Mouse (Mus musculus) spleen, adult 2 months (tissue): ENCODE data around the gene Smoc1.

Source experiments
- CTCF ChIP-seq: fragments of 200-500 bp; IDR thresholded peaks from 2 replicates; pipeline ENCODE4 v1.5.1; 2011; ENCODE audit warnings: mild to moderate bottlenecking, inconsistent platforms; ENCODE audit not compliant: insufficient read depth, insufficient read length, insufficient replicate concordance; ENCODE audit errors: extremely low read depth
- POLR2A ChIP-seq: fragments of 200-500 bp; IDR thresholded peaks from 2 replicates; pipeline ENCODE4 v1.6.1; 2011; ENCODE audit warnings: low read depth, low read length, inconsistent platforms

DNA sequence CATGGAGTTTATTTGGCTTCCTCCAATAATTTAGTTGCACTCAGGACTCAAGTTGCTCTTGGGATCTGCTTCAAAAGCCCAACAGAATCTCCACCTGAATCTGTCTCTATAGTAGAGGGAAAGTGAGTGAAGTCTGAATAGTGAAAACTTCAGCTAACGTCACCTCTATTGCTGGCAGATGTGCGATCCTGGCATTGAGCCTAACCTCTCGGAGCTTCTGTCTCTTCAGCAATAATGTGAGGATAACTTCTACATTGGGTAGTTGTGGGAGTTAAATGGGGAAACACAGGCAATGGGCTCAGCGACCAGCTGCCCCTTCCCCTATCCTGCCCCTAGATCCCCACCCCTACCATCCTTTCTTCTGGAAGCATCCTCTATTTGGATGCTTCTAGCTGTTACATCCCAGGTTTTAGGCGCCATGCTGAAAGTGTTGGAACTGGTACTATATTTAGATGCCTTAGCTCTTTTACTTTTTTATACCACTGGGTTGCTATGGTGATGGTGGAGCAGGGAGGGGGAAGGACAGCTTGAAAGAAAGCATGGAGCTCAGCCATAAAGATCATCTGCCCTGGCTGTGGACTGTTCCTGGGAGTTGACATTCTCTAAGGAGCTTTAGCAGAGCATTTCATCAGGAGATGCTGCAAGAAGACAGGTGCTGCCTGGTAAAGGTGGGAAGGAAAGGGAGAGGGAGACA is 201.3 kb downstream of the Smoc1 start:
- TF ChIP-seq CTCF (no peak), POLR2A (no peak)
